Mouse (Mus musculus): ENCODE data around the gene Gm7075. TPM values are rescaled to one million over a fixed set of nuclear protein-coding genes. Genes with fewer than 3 reads are reported as not detected.

Gene Gm7075
- polyA plus RNA-seq (2014; fragmentation: Illumina TruSeq; extraction: RNeasy Lipid Tissue Mini Kit (QIAGEN cat#74804)): not detected

DNA sequence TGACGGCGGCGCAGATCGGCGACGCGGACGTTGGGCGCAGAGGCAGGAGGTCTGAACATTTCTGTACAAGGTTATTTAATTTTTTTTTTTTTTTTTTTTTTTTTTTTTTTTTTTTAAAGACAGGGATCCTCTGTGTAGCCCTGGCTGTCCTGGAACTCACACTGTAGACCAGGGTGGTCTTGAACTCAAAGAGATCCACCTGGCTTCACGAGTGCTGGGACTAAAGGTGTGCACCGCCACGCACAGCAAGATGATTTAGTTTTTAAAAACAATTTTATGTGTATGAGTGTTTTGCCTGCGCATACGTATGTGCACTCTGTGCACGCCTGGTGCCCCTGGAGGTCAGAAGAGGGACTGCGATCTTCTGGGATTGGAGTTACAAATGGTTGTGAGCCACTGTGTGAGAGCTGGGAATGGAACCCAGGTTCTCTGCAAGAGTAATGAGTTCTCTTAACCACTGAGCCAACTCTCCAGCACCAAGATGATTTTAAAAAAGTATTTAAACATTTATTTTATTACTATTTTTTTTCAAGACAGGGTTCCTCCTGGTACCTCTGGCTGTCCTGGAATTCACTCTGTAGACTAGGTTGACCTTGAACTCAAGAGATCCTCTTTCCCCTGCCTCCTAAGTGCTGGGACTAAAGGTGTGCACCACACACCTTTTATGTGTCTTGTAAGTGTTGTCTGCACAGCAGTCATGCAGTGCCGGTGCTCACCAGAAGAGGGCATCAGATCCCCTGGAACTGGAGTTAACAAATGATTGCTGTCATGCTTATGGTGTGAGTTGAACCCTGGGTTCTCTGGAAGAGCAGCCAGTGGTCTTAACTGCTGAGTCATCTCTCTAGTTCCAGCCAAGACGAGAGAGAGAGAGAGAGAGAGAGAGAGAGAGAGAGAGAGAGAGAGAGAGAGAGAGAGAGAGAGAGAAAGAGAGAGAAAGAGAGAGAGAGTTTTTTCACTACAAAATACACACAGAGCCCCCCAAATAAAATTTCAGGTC lies at the start of gene Gm7075:
Gene Gm7075, minus strand, starts transcription at position 51 of the 997 bp plus-strand sequence.

DNA sequence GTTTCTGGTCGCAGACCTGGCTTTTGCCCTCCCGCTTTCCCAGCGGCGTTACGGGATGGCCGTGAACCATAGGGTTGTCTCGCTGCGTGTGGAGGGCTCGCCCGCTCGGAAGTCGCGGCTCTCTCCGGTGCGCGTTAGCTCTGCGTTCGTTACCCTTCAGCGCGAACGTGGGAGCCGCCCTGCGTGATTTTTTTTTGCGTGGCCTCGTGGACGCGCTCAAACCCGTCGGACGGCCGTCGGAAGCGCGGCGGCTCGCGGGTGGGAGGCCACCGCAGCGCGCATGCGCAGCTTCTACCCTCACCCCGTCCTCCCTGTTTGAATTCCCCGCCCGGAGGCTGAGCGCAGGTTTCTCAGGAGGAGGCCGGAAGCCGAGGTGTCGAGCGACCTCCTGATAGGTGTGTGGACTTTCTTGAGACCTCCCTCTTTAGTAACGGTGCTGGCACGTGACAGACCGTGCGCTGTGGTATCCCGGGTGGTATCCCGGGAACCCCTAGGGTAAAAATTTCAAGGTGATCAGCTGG lies 8.3 kb upstream of the Gm7075 start, which contains the start of gene Ctnna3:
Gene Ctnna3, plus strand, starts transcription at position 314 of the 521 bp plus-strand sequence.

DNA sequence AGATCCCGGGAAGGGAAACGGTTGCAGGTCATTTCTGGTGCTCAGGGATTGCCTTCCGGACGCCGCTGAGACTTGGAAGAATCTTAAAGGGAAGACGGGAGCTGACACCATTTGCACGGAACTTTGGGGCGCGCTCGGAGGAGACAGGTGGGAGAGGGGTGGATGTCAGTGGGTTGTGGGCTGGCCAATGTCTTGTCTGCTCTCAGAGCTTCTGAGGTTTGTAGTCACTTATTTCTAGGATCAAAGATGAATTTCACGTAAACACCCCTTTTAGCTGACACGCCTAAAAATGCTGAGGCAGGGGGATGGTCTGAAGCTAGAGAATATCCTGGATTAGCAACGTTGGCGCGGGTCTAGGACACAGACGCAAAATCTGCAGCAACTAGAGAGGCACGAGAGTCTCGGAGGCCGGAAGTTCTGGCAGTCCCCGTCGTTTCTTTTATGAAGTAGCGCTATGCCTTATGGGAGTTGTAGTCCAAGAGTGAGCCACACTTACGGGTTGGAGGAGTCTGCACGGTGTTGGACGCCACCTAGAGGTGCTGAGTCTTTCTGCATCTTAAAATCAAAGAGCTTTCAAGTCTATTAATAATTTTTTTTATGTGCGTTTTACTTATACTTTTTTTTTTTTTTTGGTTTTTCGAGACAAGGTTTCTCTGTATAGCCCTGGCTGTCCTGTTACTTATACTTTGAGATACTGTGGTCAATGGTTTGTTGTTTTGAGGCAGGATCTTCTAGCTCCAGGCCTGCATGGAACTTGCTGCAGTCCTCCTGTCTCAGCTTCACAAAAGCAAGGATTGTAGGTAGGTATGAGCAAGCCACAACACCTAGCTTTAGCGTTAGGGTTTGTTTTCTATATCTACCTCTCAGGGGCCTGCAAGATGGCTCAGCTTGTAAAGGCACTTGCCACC lies 39.0 kb downstream of the Gm7075 start, which contains the start of gene Dnajc12:
Gene Dnajc12, plus strand, starts transcription at position 72 of the 908 bp plus-strand sequence.

DNA sequence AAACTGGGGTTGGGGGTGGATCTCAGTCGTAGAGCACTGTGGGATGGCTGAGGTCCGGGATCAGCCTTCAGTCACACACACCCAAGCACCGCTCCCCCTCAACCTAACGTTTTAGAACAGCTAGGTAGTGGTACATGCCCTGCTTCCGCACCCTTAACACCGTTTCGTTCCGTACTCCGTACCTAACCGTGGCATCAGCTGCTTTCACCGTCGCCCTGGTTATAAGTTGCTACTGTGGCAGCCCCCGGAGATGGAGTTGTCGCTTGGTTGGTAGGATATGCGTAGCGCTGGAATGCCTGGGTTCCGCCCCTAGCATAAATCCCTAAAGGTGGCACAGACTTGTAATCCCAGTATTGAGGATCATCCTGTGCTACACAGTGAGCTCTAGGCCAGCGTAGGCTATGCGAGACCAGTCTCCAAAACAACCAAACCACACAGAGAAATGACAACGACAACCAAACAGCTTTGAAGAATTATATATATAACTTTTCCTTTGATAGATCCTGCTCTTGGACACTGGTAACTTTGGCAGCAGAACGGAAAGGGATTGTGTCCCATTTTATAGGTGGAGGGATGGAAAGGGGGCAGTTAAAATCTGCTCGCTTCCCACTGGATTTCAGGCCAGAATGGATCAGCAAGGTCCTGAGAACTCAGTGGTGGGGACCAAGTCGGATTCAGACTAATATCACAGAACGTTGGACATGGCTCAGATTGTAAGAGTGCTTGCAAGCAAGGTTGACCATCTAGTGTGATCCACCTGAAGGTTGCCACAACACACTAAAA lies 39.9 kb downstream of the Gm7075 start, which contains the start of gene Sirt1:
Gene Sirt1, minus strand, starts transcription at position 207 of the 783 bp plus-strand sequence.

Other genes starting within 250 kb of the Gm7075 start
- not detected for gene Mypn, start 217.8 kb downstream of the Gm7075 start, polyA plus RNA-seq (2014; fragmentation: Illumina TruSeq; extraction: RNeasy Lipid Tissue Mini Kit (QIAGEN cat#74804))
- 228 TPM for gene Herc4, start 178.0 kb downstream of the Gm7075 start, polyA plus RNA-seq (2014; fragmentation: Illumina TruSeq; extraction: RNeasy Lipid Tissue Mini Kit (QIAGEN cat#74804))
- gene Sirt1, start 40.1 kb downstream of the Gm7075 start, polyA plus RNA-seq (2014; fragmentation: Illumina TruSeq; extraction: RNeasy Lipid Tissue Mini Kit (QIAGEN cat#74804)): 147 TPM
- gene Dnajc12, start 39.3 kb downstream of the Gm7075 start, polyA plus RNA-seq (2014; fragmentation: Illumina TruSeq; extraction: RNeasy Lipid Tissue Mini Kit (QIAGEN cat#74804)): 4.1 TPM
- gene Ctnna3, start 8.3 kb upstream of the Gm7075 start, polyA plus RNA-seq (2014; fragmentation: Illumina TruSeq; extraction: RNeasy Lipid Tissue Mini Kit (QIAGEN cat#74804)): 2.6 TPM

All from ovary, adult 10 weeks (tissue).